Mouse (Mus musculus) gonadal fat pad, adult 2 months (tissue): ENCODE data around the gene Tmem258. TPM values are rescaled to one million over a fixed set of nuclear protein-coding genes. Genes with fewer than 3 reads are reported as not detected.

Experiments
- DNase-seq: peaks from one replicate; pipeline ENCODE4 v3.0.0-alpha.2; 2012; ENCODE audit warnings: low read depth
- polyA plus RNA-seq: library from polyadenylated mRNA; depleted of rRNA; stranded (reverse); fragments of >200 nt; gene quantifications from 2 replicates; pipeline ENCODE4 v1.2.3, GENCODE M21; 2012

Gene Tmem258
- polyA plus RNA-seq, 1 experiment = 209 TPM

DNA sequence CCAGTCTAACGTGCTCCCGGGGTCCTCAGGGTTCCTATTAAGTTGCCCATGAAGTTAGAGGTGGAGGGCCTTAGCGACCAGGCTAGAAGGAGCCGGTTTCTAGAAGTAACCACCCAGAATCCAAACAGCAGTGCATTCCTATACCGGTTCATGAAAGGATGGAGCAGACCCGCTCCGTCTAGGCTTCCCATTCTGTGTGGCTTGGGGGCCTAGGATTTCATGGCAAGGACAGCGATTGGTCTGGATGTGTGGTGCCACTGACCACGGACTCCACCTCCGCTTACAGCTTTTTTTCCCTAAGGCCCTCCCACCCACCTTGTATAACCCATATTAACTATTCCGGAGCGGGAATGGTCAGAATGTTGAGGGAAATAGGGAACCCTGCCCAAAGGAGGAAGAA, 19.7 kb upstream of the Tmem258 start:
- DNase-seq = no peak

DNA sequence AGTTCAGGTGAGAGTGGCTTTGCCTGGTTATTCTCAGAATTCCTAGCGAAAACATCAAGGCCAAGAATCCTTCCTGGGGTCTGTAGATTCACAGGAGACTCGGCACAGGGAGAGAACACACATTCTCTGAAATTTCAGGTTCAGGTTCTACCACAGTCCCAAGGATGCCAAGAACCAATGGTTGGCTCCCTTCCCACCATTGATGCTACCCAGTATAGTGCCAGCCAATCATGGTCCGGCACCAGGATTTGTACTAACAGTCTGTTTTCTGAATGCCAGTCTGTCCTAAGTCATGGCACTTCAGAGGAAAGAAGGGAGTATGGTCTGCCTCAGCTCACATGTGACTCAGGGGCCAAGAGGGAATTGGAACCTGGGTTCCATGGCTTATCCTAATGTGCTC, 17.9 kb upstream of the Tmem258 start:
- no peak for DNase-seq

DNA sequence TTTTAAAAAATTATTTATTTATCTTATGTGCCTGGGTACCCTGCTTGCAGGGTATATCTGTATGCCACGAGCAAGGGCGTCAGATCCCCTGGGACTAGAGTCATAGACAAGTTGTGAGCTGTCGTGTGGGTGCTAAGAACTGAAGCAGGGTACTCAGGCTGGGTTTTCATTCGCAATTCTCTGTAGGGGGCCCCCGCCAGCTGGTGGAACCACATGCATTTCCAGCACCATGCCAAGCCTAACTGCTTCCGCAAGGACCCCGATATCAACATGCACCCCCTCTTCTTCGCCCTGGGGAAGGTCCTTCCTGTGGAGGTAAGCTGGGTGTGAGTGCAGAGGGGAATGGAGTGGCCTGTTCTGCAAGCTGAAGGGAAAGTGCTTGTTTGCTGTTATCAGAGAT, 17.2 kb upstream of the Tmem258 start:
- DNase-seq = no peak

DNA sequence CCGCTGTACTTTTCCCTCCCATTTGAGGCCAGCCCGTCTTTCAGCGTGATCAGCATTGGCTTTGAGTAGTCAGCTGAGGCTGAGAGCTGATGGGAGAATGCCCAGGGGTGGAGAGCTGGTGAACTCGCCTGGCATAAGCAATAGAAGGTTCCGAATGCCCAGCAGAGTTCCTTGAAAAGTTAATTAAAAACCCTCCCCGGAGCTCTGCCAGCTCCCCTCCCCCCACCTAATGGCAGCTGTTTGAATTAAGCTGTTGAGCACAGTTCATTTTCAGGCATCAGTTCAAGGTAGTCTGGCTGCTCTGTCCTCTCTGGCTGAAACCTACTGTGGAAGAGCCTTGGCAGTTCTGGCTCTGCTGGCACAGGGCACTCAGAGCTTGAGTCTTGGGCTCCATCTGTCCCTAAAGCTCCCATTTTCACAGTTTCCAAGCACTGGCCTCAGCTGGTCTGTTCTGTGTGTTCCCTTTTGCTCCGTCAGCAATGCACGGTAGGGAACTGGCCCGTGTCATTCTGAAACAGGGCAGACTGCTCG, 15.5 kb upstream of the Tmem258 start:
- DNase-seq = no peak

DNA sequence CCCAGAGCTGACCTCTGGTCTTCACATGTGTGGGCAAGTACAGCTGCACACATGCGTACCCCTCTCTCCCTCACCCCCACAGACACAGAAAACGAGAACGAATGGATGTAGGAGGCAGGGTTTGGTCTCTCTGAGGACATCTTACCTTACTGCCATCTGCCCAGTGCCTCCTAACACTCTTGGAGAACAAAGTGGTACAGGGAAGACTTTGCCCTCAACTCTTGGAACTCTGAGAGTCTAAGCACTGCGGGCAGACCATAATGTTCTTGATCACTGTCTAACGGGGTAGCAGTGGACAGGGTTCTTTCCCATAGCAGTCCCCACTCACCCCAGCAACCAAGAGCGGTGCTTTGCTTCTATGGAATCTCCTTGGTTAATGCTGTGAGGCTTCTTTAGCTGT, 14.8 kb upstream of the Tmem258 start:
- DNase-seq = no peak

DNA sequence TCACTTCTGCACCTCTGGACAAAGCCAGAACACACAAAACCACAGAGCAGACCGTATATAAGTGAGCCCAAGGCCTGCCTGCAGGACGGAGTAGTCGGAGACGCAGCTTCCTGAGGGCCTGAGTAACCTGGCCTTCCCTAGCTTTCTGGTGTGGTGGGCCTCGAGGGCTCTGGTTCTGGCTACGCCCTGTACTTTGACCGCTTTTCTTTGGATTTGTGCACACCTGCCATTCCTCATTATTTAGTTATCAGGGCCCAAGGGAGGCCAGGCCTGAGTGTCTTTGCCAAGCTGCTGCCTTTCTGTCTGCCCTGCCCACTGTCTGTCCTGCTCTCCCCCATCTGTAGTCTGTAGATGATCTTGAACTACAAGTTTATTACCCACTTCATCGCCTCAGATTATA, 13.9 kb upstream of the Tmem258 start:
- DNase-seq = no peak

DNA sequence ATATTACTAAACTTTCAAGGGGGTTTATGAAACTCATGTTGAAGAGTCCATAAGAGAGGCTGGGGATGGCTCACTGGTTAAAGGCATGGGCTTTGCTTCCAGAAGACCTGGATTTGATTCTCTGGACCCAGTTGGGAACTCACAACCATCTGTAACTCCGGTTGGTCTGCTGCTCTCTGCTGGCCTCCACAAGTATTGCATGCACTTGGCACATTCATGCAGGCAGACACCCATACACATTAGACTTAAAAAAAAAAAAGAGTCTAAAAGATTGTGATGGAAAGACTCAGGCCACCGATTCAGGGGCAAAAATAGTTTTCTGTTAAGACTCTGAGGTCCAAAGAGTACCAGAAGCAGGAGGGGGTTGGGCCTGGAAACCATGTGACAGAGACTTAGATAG, 13.0 kb upstream of the Tmem258 start:
- DNase-seq = no peak

DNA sequence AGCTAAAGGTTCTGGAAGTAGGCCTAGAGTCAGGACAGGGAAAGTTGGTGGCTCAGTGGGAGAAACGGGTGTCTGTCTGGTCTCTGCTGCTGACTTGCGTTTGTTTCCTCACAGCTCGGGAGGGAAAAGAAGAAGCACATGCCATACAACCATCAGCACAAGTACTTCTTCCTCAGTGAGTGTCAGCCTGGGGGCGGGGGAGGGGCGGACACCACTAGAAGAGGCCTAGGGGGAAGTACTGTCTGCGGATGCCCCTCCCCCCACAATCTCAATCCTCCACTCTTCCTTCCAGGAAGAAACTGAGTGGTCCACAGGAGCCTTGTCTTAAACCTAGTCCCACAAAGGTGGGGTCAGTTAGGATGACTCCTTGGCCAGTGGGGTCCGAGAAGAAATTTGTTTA, 12.5 kb upstream of the Tmem258 start:
- DNase-seq = no peak

DNA sequence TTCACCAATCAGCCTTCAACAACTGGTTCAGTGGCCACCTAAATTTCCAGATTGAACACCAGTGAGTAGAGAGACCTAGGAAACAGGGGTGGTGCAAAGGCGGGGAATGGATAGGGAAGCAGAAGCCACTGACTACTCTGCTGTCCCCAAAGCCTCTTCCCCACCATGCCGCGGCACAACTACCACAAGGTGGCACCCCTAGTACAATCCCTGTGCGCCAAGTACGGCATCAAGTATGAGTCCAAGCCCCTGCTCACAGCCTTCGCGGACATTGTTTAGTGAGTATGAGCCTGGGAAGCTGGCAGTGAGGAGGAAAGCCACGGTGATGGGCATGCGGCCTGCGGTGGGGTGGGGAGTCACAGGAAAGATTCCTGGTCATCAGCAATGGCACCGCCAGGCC, 9.5 kb upstream of the Tmem258 start:
- DNase-seq = no peak

DNA sequence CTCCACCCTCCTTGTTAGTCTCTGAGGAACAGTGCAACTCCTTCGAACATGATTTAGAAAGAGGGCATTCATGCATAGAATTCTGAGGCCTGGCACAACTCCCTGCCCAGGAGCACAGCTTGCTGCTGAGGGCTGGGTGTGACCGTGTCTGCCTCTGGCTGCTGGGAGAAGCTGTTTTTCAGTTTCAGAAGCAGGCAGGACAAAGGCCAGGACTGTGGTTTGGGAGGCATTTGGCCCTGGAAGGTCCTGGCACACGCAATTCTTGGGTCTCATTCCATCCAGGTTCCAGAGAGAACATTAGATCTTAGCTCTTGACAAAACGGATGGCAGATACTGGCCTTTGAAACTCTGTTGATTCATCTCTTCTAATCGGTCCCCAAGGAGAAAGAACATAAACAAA, 8.6 kb upstream of the Tmem258 start:
- no peak for DNase-seq

DNA sequence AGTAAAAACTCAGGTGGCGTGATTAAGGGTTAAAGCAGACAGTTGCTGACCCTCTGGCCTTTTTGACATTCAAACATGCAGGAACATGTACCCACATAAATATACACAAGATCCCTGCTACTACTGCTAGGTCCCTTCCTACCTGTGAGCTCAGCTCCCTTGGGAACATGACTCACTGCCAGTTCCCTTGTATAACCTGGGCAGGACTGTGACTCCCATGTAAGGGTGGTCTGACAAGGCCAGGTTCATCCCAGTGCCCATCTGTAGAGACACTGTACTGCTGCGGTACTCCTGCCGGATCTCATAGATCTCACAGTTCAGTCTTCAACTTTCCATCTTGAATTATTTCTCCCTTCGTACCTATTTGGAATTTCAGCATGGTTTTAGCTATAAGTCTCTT, 6.7 kb upstream of the Tmem258 start:
- no peak for DNase-seq

DNA sequence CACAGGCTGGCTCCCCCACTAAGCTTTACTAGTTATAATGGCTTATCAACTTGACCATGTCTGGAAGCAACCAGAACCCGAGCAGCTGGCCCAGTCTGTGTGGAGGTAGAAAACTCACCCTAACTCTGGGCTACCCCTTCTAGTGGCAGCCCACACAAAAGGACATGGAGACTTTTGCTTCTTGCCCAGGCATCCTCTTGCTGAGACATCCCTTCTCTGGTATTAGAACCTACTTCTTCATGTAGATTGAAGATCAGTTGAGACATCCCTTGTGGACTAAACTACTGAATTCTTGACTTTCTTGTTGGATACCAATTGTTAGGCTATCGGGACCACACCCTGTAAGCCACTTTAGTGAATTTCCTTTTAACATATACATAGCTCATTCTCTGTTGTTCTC, 5.5 kb upstream of the Tmem258 start:
- DNase-seq = no peak

DNA sequence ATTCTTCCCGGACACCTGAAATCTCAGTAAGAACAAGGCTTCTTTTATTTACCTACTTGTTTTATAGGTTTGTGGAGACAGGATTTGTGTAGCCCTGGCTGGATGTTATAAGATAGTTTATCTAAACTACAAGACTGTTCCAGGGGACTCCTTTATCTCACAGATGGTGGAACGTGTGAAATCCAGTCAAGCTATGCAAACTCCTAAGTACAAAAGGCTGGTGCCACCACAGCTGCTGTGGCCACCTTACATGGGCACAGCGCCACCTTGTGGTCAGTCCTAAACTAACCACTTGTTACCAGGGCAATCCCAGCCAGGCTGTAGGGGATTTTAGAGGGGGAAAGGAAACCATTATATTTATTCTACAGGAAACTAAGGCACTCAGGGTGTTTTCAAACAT, 5.1 kb upstream of the Tmem258 start:
- no peak for DNase-seq

DNA sequence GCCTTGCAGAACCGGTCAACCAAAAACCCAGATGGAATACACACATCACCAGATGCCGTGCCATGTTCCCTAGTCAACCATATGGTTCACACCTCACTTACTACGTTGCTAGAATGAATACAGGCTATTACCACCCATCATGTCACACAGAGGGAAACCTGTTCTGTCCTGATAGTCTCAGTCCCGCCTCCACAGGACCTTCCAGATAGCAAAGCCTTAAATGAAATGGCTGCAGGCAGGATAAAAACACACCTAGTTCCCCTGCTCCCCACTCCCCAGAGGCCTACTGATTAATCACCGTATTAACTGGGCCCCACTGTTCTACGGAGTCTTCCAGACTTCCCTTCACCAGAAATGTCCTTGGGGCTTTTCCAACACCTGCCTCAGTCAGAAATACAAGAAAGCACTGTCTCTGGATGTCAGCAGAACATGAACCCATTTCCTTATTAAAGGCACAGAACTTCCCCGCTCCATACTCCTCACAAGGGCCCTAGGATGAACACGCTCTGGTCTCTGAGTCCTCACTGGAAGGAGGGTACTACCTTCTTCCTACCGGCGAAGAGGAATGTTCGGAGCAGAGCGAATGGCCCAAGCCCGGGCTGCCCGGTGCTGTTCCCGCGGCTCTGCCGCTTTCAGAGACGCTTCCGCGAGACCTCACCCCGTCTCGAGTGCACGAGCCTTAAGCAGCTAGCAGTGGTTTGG, 517 bp upstream of the Tmem258 start:
- DNase-seq = no peak

DNA sequence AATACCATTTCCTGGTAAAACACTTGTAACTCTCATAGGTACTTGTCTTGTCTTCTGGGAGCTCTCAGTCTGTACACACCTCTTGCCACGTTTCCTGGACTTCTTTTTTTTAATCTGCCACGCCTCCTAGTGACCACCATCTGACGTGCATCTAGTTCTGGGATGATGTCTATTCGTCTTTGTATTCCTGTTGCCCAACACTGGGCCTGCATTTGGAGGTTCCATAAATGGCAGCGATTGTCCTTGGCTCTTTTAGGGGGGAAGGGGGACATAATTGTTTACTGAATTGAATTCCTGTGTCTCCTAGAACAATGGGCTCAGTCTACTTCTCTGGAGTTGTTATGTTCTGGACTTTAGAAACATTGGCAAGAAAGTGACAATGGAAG, 795 bp downstream of the Tmem258 start:
- DNase-seq = no peak

DNA sequence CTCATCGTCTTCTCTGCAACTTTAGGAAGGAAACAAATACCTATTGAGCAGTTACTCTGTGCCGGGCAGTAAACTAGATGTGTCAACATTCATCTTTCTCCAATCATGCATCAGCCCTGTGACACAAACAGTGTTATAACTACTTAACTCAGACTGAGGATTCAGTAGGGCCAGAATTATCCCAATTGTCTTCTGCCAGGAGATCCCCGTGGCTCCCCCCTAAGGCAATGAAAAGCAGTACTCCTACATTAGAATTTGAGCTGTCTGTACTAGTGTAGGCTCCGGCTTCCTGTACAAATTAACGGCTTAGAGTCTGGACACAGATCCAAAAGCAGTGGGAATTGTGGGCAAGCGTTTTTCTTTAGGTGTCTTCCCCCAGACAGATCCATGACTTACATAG, 1.2 kb downstream of the Tmem258 start:
- no peak for DNase-seq

DNA sequence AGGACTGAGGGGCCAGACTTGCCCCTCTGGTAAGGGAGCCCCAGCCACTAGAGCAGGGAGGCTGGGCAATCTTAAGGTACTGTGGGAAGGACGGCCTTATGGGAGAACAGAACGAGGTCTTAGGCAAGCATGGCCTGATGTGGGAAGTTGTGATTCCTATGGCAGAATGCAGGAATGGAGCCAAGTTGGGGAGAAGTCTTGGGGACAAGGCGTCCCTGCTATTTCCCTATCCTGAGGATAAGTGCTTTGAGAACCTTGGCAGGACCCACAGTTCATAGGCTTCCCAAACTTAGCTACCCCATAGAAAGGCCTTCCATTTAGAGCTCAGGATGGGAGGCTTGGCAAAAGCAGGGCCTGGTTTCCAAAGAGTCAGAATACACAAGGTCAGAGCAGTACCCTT, 5.0 kb downstream of the Tmem258 start:
- DNase-seq = no peak

DNA sequence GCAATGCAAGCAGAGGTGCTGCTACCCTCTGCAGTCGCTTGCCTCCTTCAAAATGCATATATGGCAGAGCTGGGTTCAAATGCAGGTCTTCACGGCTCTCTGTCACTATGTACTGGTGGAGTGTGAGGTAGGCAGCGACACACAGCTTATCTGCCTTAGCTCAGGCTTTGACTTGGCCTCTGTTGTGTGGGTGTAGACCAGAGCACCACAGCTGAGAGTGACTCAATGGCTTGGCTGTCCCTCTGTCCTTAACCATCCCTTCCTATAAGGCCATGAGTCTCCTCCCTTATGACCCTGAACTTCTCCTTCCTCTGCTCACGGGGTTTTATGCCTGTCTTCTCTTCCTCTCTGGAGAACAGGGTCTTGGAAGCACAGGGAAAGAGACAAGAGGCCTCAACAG, 7.1 kb downstream of the Tmem258 start:
- no peak for DNase-seq

DNA sequence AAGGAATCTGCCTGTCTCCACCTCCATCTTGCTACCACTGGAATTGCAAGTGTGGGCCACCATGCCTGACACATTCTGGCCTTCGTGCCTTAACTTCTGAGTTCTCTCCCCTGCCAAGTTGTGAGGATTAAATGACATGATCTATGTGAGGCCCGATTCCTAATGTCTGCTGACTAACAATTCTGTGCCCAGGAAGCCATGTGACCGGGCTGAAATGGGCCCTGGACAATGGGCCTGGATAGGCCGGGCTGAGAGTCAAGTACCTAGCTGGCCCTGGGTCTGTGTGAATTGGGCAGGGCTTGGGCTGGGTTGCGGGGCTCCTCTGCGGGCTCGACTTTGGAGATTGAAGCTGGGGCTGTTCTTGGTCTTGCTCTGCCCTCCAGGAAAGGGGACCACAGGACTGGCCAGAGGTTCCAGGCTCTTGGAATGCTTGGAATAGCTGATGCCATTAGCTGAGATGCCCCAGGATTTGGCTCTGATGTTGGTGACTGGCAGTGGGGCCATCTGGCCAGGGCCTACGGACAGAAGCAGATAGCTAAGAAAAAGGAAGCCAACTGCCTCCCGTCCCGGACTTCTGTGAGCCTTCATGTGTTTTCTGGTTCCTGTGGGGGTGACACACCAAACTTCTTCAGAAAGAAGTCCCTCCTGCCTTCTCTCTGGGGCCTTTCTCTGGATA, 10.1 kb downstream of the Tmem258 start:
- DNase-seq = no peak

DNA sequence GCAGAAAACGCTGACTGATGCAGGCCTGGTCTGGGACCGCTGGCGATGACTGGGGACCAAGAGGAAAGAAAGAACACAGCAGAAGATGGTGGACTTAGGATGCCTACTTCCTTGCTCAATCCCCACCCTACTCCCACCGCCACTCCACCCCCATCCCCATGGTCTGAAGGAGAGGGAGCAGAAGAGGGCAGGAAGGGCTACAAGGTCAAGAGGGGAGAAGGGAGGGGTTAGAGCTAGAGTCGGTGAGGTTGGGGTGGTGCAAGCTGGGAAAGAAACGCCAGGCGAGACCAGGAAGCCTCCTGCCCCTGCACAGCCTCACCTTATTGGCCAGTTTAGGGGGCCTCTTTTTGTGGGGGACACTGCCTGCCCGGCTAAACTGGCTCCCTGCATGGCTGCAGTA, 12.3 kb downstream of the Tmem258 start:
- DNase-seq = no peak

DNA sequence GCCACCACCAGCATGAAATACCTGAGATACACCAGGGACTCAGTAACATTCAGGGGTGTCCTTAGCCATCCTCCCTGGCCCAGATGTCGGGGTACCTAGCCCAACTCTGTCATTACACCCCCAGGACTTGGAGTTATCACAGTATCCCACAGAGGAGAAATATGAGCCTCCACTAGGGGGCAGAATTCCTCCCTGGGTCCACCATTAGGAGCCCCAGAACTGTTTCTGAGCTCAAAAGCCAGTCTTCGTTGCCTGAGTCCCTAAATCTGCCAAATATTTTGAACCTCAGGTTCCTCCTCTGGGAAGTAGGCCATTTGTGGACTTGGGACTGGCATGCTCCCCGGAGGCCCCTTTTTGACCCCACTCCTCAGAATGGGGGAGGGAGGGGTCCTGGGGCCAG, 15.3 kb downstream of the Tmem258 start:
- no peak for DNase-seq

DNA sequence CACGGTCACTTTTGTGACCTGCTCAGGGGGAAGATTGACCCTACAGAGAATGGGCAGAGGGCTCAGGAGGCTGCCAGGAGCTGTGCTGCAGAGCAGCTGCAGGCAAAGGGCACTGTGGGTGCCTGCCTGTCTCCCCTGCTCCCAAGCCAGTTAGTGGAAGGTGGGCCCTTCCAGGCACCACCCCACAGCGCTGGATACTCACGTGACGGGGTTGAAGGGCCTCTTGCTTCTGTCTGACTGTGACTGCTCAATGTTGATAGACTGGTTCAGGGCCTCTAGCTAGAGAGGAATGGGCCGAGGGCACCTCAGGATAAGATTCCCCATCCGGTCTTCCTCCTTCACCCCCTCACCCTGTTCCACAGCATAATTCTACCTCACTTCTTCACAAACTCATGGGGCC, 15.8 kb downstream of the Tmem258 start:
- DNase-seq = no peak

DNA sequence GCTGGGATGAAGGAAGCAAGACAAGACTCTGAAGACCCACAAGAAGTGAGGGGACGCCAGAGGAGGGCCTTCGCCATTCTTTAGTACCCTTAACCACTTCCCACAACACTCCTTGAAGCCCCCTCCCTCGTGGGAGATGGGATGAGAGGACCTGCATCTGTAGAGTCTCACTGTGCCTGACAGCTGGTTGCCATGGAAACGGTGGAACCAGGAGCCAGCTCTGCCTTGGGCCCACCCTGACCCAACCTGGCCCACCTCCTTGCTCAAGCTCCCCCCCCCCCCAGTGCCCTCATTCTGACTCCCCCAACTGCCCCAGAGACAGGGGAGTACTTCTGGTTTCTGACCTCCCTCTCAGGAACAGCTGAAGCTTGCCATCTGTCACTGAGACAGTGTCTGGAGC, 17.8 kb downstream of the Tmem258 start:
- DNase-seq = no peak

DNA sequence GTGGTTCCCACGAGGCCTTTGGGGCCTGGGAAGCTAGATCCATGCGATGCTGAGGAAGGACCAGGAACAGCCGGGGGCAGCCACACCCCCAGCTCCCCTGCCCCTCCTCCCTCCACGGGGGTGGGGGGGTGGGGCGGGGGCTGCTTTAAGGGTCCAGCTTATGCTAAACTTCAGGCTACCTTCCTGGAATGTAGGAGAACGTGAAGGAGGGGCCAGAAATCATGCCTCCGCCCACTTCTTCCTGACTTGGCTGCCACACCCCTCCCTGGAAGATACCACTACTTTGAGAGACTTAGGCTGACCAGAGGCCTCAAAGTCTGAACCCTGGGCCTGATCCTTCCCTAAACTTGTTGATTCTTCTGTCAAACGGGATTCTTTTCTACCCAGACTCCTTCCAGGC, 18.8 kb downstream of the Tmem258 start:
- no peak for DNase-seq
